Mouse (Mus musculus): Measurements from ENCODE around the gene Pde8a.
A peak's percentile ranks its signal among the peaks of the same experiment; 100 is the strongest.
"Not testable (repeated sequence)": the region's sequence is repeated elsewhere in the genome, so short reads cannot be mapped to it uniquely, and the experiment has no call there.

The Pde8a gene

GRCm38 (mm10) chr7:81213347-81214152 is at the start of gene Pde8a:
Pde8a (plus strand) TSS chr7:81213596.
- DNase-seq (ENCODE audit: low read depth): no peak

GRCm38 (mm10) chr7:81164411-81164810 is 49.0 kb upstream of the Pde8a start:
- no peak for DNase-seq (ENCODE audit: low read depth)

- peak; percentile 78 for DNase-seq (ENCODE audit: low read depth)
Measured at GRCm38 (mm10) chr7:81167124-81167523, 46.3 kb upstream of the Pde8a start.

- DNase-seq (ENCODE audit: low read depth): peak; percentile 9
Measured at GRCm38 (mm10) chr7:81169351-81169750, 44.0 kb upstream of the Pde8a start.

- no peak for DNase-seq (ENCODE audit: low read depth)
Measured at GRCm38 (mm10) chr7:81173931-81174330, 39.5 kb upstream of the Pde8a start.

GRCm38 (mm10) chr7:81174654-81175053 is 38.7 kb upstream of the Pde8a start:
- DNase-seq (ENCODE audit: low read depth): no peak

GRCm38 (mm10) chr7:81176187-81176769 is 37.1 kb upstream of the Pde8a start:
- peak; percentile 33 for DNase-seq (ENCODE audit: low read depth)

- DNase-seq (ENCODE audit: low read depth): peak; percentile 76
Measured at GRCm38 (mm10) chr7:81179494-81179893, 33.9 kb upstream of the Pde8a start.

- DNase-seq (ENCODE audit: low read depth): no peak
Measured at GRCm38 (mm10) chr7:81182492-81183175, 30.8 kb upstream of the Pde8a start.

GRCm38 (mm10) chr7:81183181-81183580 is 30.2 kb upstream of the Pde8a start:
- no peak for DNase-seq (ENCODE audit: low read depth)

GRCm38 (mm10) chr7:81184136-81184535 is 29.3 kb upstream of the Pde8a start:
- peak; percentile 51 for DNase-seq (ENCODE audit: low read depth)

- no peak for DNase-seq (ENCODE audit: low read depth)
Measured at GRCm38 (mm10) chr7:81184651-81185050, 28.7 kb upstream of the Pde8a start.

- not testable (repeated sequence) for DNase-seq (ENCODE audit: low read depth)
Measured at GRCm38 (mm10) chr7:81186036-81186435, 27.4 kb upstream of the Pde8a start.

- DNase-seq (ENCODE audit: low read depth): no peak
Measured at GRCm38 (mm10) chr7:81189180-81189579, 24.2 kb upstream of the Pde8a start.

- peak; percentile 41 for DNase-seq (ENCODE audit: low read depth)
Measured at GRCm38 (mm10) chr7:81195509-81195908, 17.9 kb upstream of the Pde8a start.

GRCm38 (mm10) chr7:81196796-81197195 is 16.6 kb upstream of the Pde8a start:
- DNase-seq (ENCODE audit: low read depth): peak; percentile 17

GRCm38 (mm10) chr7:81198538-81198937 is 14.9 kb upstream of the Pde8a start:
- no peak for DNase-seq (ENCODE audit: low read depth)

- DNase-seq (ENCODE audit: low read depth): peak; percentile 21
Measured at GRCm38 (mm10) chr7:81199109-81199508, 14.3 kb upstream of the Pde8a start.

GRCm38 (mm10) chr7:81199757-81200156 is 13.6 kb upstream of the Pde8a start:
- peak; percentile 21 for DNase-seq (ENCODE audit: low read depth)

GRCm38 (mm10) chr7:81202389-81202788 is 11.0 kb upstream of the Pde8a start:
- DNase-seq (ENCODE audit: low read depth): peak; percentile 33

- not testable (repeated sequence) for DNase-seq (ENCODE audit: low read depth)
Measured at GRCm38 (mm10) chr7:81203576-81203975, 9.8 kb upstream of the Pde8a start.

- peak; percentile 60 for DNase-seq (ENCODE audit: low read depth)
Measured at GRCm38 (mm10) chr7:81208944-81209343, 4.5 kb upstream of the Pde8a start.
